Comparison of ENCODE assay signal across 28 mouse cellular contexts in the genomic region with DNA sequence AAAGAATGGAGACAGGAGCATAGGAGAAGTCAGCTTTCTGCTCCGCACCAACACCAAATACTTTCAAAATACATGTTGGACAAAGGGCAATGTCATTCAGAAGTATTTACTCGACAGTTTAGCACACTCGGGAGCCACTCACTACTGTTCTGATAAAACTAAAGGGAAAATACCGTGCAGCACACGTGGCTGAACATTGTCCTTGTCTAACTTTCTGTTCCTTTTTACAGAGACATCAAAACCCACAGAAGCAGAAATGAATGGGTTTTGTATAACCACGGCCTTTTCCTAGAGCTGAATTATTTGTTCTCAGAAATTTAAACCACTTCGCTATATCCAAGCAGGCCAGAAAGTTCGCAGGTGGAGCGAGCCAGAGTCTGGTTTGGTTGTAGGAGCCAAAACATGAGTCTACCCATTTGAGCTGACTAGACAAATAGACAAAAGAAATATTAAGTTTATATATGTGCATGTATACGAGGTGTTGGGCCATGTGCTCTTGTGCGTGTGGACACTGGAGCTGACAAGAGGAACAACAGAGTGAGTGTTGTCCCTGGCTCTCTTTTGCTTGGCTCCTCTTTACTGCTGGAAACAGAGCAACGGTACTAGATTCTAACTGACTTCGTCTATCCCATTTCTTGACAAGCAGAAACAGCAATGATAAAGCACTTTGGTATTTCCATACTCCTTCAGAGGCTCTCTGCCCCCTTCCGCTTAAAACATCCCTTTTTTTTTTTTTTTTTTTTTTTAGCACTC. TPM values are rescaled to one million over a fixed set of nuclear protein-coding genes. Genes with fewer than 3 reads are reported as not detected.
DNase-seq lines count a peak whose midpoint lies in the region; ATAC-seq and TF ChIP-seq lines count a peak whose summit lies in the region.
"Had no signal": no experiment of that assay in that cellular context is flagged by ENCODE, and none has a peak within 500 bp of the region (broad histone marks: within the 10 kb centered on the region; RNA-seq: fewer than 3 reads in every experiment).

No protein-coding gene starts in this region.

- WGBS in liver, adult 2 months, result 69% methylated on average over 14 of the region's 14 CpGs
- WGBS in liver, embryonic 11.5 days, result 75% methylated on average over 14 of the region's 14 CpGs

- DNase-seq in liver, adult 2 months (ENCODE audit: extremely low read depth, low read depth, low spot score), result peak; percentile 7
- DNase-seq in liver, embryonic 11.5 days (ENCODE audit: low spot score), result no peak
- peak; percentile 16 to 22 for DNase-seq in spleen, postnatal 36 days (ENCODE audit: low spot score in 2 of 2)
- DNase-seq in spleen, postnatal 14 days (ENCODE audit: low spot score in 2 of 2), result no peak
- DNase-seq in splenic B cell, adult 2 months (ENCODE audit: low read depth, low spot score), result peak; percentile 51
- no peak for DNase-seq in ovary, adult 18-20 months (ENCODE audit: low spot score)
- no peak for DNase-seq in right cerebral cortex, postnatal 36 days (ENCODE audit: low spot score in 2 of 2)
- DNase-seq: cerebellum, adult 11-12 months; cerebellum, postnatal 10 days; forebrain, postnatal 0 days; gastrocnemius, postnatal 25 days; heart, postnatal 4 days; kidney, adult 8-10 months; kidney, postnatal 10 days; lung, adult 18-20 months; right cerebral cortex, adult 18-20 months; thymus, postnatal 25 days had no signal

- ATAC-seq in liver, embryonic 11.5 days (replicated peaks; ENCODE audit: low FRiP score), result no peak
- ATAC-seq: CD4-positive, CD25-positive, alpha-beta regulatory T cell, adult 4 months; forebrain, postnatal 0 days; hindbrain, embryonic 16.5 days; intestine, embryonic 15.5 days; liver, embryonic 12.5 days had no signal

- H3K79me2 ChIP-seq in liver, adult 2 months (ENCODE audit: control insufficient read depth, insufficient read depth, low read length), result no peaks in the 10 kb centered on the region

- no peak for TF ChIP-seq CTCF in liver, adult 2 months (IDR thresholded peaks at IDR 0.05; ENCODE audit: low read depth, low read length)
- no peak for TF ChIP-seq CTCF in embryonic fibroblast, embryonic 13.5 days (IDR thresholded peaks at IDR 0.05; ENCODE audit: borderline replicate concordance, insufficient read depth, low read length)

- no peak overlapping the region for H3K9ac ChIP-seq in liver, adult 2 months (ENCODE audit: low read depth, low read length)
- no peak overlapping the region for H3K9ac ChIP-seq in liver, embryonic 11.5 days (ENCODE audit: low read depth, low read length)
- H3K9ac ChIP-seq: forebrain, postnatal 0 days; intestine, embryonic 15.5 days; liver, embryonic 12.5 days had no signal

- TF ChIP-seq POLR2A in liver, adult 2 months (IDR thresholded peaks at IDR 0.05; ENCODE audit: extremely low read depth, insufficient read depth, low read length), result no peak
- TF ChIP-seq POLR2A in embryonic fibroblast, embryonic 13.5 days (IDR thresholded peaks at IDR 0.05; ENCODE audit: low read depth, low read length), result no peak

- no peak overlapping the region for H3K27ac ChIP-seq in liver, adult 2 months (replicated peaks; ENCODE audit: insufficient read depth, low read depth, low read length)
- no peak overlapping the region for H3K27ac ChIP-seq in liver, embryonic 11.5 days (ENCODE audit: low read depth, low read length)
- H3K27ac ChIP-seq in embryonic fibroblast, embryonic 13.5 days (ENCODE audit: insufficient read depth, low read length), result peak overlapping the region; percentile 39; the same call in 1 of the 2 replicates
- H3K27ac ChIP-seq: intestine, embryonic 15.5 days; liver, embryonic 12.5 days had no signal

- no peaks in the 10 kb centered on the region for H3K9me3 ChIP-seq in liver, embryonic 11.5 days (ENCODE audit: control insufficient read depth, low read length)
- H3K9me3 ChIP-seq: intestine, embryonic 15.5 days; liver, embryonic 12.5 days had no signal

- no peak overlapping the region for H3K4me3 ChIP-seq in liver, adult 2 months (ENCODE audit: insufficient read depth, low read depth, low read length)
- no peak overlapping the region for H3K4me3 ChIP-seq in liver, embryonic 11.5 days (ENCODE audit: low read depth, low read length)
- H3K4me3 ChIP-seq in embryonic fibroblast, embryonic 13.5 days (ENCODE audit: insufficient read depth, low read length), result no peak overlapping the region
- H3K4me3 ChIP-seq: intestine, embryonic 15.5 days; liver, embryonic 12.5 days had no signal

- H3K27me3 ChIP-seq in liver, adult 2 months (ENCODE audit: control insufficient read depth, insufficient read depth, low read length), result no peaks in the 10 kb centered on the region
- no peaks in the 10 kb centered on the region for H3K27me3 ChIP-seq in liver, embryonic 11.5 days (replicated peaks; ENCODE audit: control insufficient read depth, insufficient read depth, low read length)
- no peaks in the 10 kb centered on the region; the same call in 1 of the 2 replicates for H3K27me3 ChIP-seq in splenic B cell, adult 2 months (ENCODE audit: control insufficient read depth, insufficient read depth, low read length, poor library complexity, severe bottlenecking)
- H3K27me3 ChIP-seq: intestine, embryonic 15.5 days; liver, embryonic 12.5 days had no signal

- no peaks in the 10 kb centered on the region for H3K36me3 ChIP-seq in liver, adult 2 months (ENCODE audit: control insufficient read depth, insufficient read depth, low read length)
- no peaks in the 10 kb centered on the region for H3K36me3 ChIP-seq in liver, embryonic 11.5 days (ENCODE audit: control insufficient read depth, insufficient read depth, low read length)
- H3K36me3 ChIP-seq in splenic B cell, adult 2 months (ENCODE audit: control insufficient read depth, insufficient read depth, low read length, poor library complexity, severe bottlenecking), result no peaks in the 10 kb centered on the region
- H3K36me3 ChIP-seq: intestine, embryonic 15.5 days; liver, embryonic 12.5 days had no signal

- H3K4me1 ChIP-seq in liver, adult 2 months (ENCODE audit: control insufficient read depth, insufficient read depth, low read length), result peaks cover 2% of the 10 kb centered on the region; the same call in 1 of the 2 replicates
- H3K4me1 ChIP-seq in liver, embryonic 11.5 days (replicated peaks; ENCODE audit: control insufficient read depth, insufficient read depth, low read length), result no peaks in the 10 kb centered on the region
- H3K4me1 ChIP-seq in embryonic fibroblast, embryonic 13.5 days (ENCODE audit: control insufficient read depth, insufficient read depth, low read length), result peaks cover 2% of the 10 kb centered on the region; the same call in 1 of the 2 replicates
- H3K4me1 ChIP-seq: intestine, embryonic 15.5 days; liver, embryonic 12.5 days had no signal

- H3K4me2 ChIP-seq in liver, embryonic 11.5 days, result no peak overlapping the region
- H3K4me2 ChIP-seq: intestine, embryonic 15.5 days; liver, embryonic 12.5 days had no signal

RNA-seq across cellular contexts. Expression of a gene that starts 36.5 kb away (rescaled TPM):
- not detected in 2 replicates for total RNA-seq in liver, adult 2 months (2014; rRNA removed)
- polyA plus RNA-seq in liver, adult 2 months (2012; rRNA removed), result not detected in 2 replicates
- polyA plus RNA-seq in liver, embryonic 11.5 days (2014; fragmentation: Nextera tagmentation; extraction: Ambion mirVana), result 0.27 and 1.1 TPM in 2 replicates
- not detected in 2 replicates for polyA plus RNA-seq in embryonic fibroblast, embryonic 13.5 days (2011; ENCODE audit: insufficient read length, low read depth, missing spikeins)
- total RNA-seq: adrenal gland, adult 18-20 months; adrenal gland, postnatal 4 days; ES-E14; gastrocnemius, postnatal 25 days; heart, adult 8-10 months; heart, postnatal 4 days; layer of hippocampus, postnatal 25 days; left cerebral cortex, postnatal 10 days had no signal
- polyA plus RNA-seq: CD4-positive, CD25-positive, alpha-beta regulatory T cell, adult 4 months had no signal

Comparison
In these comparisons a context has a peak if more than half of its experiments do, and no peak if none do; other contexts are left out.
1. DNase-seq: peak in liver, adult 2 months (single experiment), spleen, postnatal 36 days (2 of 2) and splenic B cell, adult 2 months (single experiment); none in liver, embryonic 11.5 days (single experiment), spleen, postnatal 14 days (0 of 2), ovary, adult 18-20 months (single experiment) and right cerebral cortex, postnatal 36 days (0 of 2).